Mouse (Mus musculus) ES-Bruce4 (cell line): ENCODE measurements at regions not wholly inside any gene's neighbourhood (a gene's known extent, or its start where the extent isn't known, plus 50 kb on each side); places are given as distances from the start of the nearest gene placed in this dataset.
A peak's percentile ranks its signal among the peaks of the same experiment; 100 is the strongest.

Source experiments
- H3K27ac ChIP-seq: 2 replicates; pipeline ENCODE4 v1.5.1; 2012; ENCODE audit warnings: low read length, inconsistent platforms; ENCODE audit not compliant: insufficient read depth
- H3K27me3 ChIP-seq: 2 replicates; pipeline ENCODE4 v1.6.1; 2012; ENCODE audit warnings: mild to moderate bottlenecking, low read length, inconsistent platforms; ENCODE audit not compliant: control insufficient read depth, poor library complexity, insufficient read depth, severe bottlenecking
- H3K36me3 ChIP-seq: 2 replicates; pipeline ENCODE4 v1.6.1; 2012; ENCODE audit warnings: inconsistent platforms, mild to moderate bottlenecking, low read length, moderate library complexity; ENCODE audit not compliant: control insufficient read depth, poor library complexity, insufficient read depth, severe bottlenecking
- H3K4me1 ChIP-seq: one replicate; pipeline ENCODE4 v1.8.1; 2011; ENCODE audit warnings: low read length; ENCODE audit not compliant: control insufficient read depth, insufficient read depth
- H3K4me3 ChIP-seq: 2 replicates; pipeline ENCODE4 v1.5.1; 2011; ENCODE audit warnings: low read depth, mild to moderate bottlenecking, low read length
- H3K9ac ChIP-seq: 2 replicates; pipeline ENCODE4 v1.6.1; 2012; ENCODE audit warnings: low read depth, mild to moderate bottlenecking, inconsistent platforms; ENCODE audit not compliant: poor library complexity, severe bottlenecking
- H3K9me3 ChIP-seq: replicated peaks from 2 replicates; pipeline ENCODE4 v1.6.1; 2012; ENCODE audit warnings: mild to moderate bottlenecking, low read length, inconsistent platforms; ENCODE audit not compliant: control insufficient read depth, poor library complexity, insufficient read depth, severe bottlenecking
- CTCF ChIP-seq: IDR thresholded peaks from one replicate; pipeline ENCODE4 v1.8.1; 2011; ENCODE audit warnings: low read depth, low read length
- EP300 ChIP-seq: IDR thresholded peaks from 2 replicates; pipeline ENCODE4 v1.6.1; 2011; ENCODE audit warnings: low read depth, low read length; ENCODE audit not compliant: insufficient read depth
- POLR2A ChIP-seq: IDR thresholded peaks from one replicate; pipeline ENCODE4 v1.8.1; 2011; ENCODE audit warnings: low read length; ENCODE audit not compliant: insufficient read depth

DNA sequence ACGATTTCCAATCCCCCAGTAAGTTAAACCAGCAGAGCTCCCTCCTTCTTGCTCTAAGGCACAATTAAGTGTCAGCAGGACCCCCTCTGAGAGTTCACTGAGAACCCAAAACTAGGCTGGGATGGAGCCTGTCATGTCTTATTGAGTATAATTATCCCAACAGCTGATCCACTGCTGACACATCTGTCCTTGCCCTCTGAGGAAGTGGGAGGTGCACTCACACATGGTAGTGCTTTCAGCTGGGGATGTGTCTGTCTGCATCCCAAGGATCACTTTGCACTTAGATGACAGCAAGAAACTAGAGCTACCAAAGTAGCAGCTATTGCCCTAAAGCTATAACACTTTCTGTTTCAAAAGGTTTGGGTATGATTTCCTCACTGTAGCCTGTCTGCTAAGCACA is 291.7 kb downstream of the Irx2 start:
- Histone ChIP-seq H3K4me1 (no peaks in the 10 kb centered on the region), H3K27me3 (no peaks in the 10 kb centered on the region), H3K4me3 (no peak overlapping the region), H3K27ac (no peak overlapping the region), H3K36me3 (no peaks in the 10 kb centered on the region), H3K9ac (no peak overlapping the region), H3K9me3 (no peaks in the 10 kb centered on the region)
- no peak for TF ChIP-seq CTCF
- TF ChIP-seq POLR2A, result no peak
- TF ChIP-seq EP300, result no peak

- Histone ChIP-seq H3K36me3 (no peaks in the 10 kb centered on the region), H3K27me3 (no peaks in the 10 kb centered on the region), H3K9me3 (no peaks in the 10 kb centered on the region), H3K9ac (no peak overlapping the region), H3K4me3 (no peak overlapping the region), H3K27ac (no peak overlapping the region), H3K4me1 (no peaks in the 10 kb centered on the region)
- no peak for TF ChIP-seq POLR2A
These were observed 296.0 kb downstream of the Irx2 start for GRCm38 (mm10) chr13:72924560-72925135.

DNA sequence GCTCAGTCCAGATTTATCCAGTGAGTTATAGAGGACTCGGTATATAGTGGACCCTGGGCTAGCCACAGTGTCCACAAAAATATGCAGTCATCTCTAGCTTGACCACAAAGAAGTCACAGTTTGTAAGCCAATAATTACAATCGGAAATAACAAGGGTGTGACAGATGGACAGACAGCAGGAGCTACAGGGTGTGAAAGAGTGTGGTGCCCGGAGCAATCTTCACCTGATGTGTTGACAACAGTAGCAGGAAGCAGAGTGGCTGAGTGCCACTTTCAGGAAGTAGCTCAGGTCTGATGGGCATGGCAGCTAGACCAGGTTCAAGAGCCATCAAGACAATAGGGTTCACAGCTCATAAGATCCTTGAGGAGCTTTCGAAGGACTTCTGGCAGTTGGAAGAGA is 308.6 kb downstream of the Irx2 start:
- Histone ChIP-seq H3K4me3 (no peak overlapping the region), H3K27me3 (no peaks in the 10 kb centered on the region), H3K9ac (no peak overlapping the region), H3K27ac (no peak overlapping the region), H3K4me1 (no peaks in the 10 kb centered on the region), H3K36me3 (no peaks in the 10 kb centered on the region), H3K9me3 (no peaks in the 10 kb centered on the region)
- no peak for TF ChIP-seq EP300
- no peak for TF ChIP-seq POLR2A
- TF ChIP-seq CTCF, result no peak

DNA sequence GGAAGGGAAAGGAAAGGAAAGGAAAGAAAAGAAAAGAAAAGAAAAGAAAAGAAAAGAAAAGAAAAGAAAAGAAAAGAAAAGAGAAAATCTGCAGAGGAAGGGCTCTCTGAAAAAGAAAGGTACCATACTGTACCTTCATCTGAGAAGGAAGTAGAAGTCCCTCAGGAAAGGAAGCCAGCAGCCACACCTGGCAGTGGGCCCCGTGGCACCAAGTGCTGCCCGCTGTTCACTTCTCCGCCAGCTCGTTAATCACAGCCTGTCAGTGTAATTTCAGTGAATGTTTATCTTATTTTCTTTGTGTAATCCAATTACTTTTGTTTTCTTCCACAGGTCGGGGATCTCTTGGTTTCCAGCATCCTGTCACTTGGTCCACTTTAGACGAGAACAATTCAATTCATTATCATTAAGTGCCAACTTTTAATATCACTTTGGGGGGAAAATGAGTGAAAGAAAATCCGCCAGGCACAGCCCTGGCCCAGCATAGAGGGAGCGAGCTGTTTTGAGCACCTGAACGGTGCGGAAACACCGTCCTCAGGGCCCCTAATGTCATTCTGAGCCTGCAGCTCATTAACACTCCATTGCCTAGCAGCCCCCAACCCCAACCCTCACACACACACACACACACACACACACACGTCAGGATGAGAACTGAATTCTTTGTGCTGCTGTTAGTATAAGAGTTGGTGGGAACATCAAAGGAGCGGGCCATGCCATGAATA is 309.7 kb downstream of the Irx2 start:
- H3K36me3 ChIP-seq, result no peaks in the 10 kb centered on the region
- no peaks in the 10 kb centered on the region for H3K4me1 ChIP-seq
- no peaks in the 10 kb centered on the region for H3K27me3 ChIP-seq
- TF ChIP-seq EP300, result no peak
- no peak for TF ChIP-seq POLR2A
- TF ChIP-seq CTCF, result no peak
- no peaks in the 10 kb centered on the region for H3K9me3 ChIP-seq
- H3K4me3 ChIP-seq, result no peak overlapping the region
- no peak overlapping the region for H3K27ac ChIP-seq
- H3K9ac ChIP-seq, result no peak overlapping the region

- TF ChIP-seq EP300, result peak; percentile 39; the same call in 1 of the 2 replicates
- TF ChIP-seq POLR2A, result no peak
- no peak for TF ChIP-seq CTCF
- no peak overlapping the region for H3K9ac ChIP-seq
- H3K27me3 ChIP-seq, result peaks cover 1% of the 10 kb centered on the region; the same call in 1 of the 2 replicates
- H3K4me3 ChIP-seq, result no peak overlapping the region
- H3K36me3 ChIP-seq, result no peaks in the 10 kb centered on the region
- no peaks in the 10 kb centered on the region for H3K9me3 ChIP-seq
- 0 out of 2 replicates have a peak overlapping the region, but pooled peaks have one; percentile 6 for H3K27ac ChIP-seq
- H3K4me1 ChIP-seq, result no peaks in the 10 kb centered on the region
These were observed 312.7 kb upstream of the Irx4 start for GRCm38 (mm10) chr13:72947374-72948165.
